Mouse (Mus musculus): ENCODE measurements around the gene Polr2a.

DNA sequence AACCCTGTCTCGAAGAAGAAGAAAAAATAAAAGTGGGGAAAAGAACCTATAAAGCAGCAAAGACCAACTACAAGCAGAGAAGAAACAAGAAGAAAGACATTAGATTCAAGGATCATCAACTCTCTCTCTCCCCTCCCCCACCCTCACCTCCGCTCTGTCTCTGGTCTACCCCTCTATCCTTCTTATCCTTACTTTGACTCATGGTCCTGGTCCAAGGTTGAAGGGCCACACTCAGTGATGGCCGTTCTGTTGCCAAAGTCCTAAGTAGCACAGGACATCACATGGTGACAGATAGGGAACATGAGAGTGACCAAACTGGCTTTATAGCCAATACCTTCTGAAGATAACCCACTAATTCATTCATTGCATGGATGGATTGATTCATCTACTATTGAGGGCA, 61.0 kb downstream of the Polr2a start:
- TF ChIP-seq CTCF (IDR thresholded peaks at IDR 0.05; ENCODE audit: borderline replicate concordance, insufficient read depth, low read depth, low read length), result no peak
- no peak for TF ChIP-seq POLR2A (IDR thresholded peaks at IDR 0.05; ENCODE audit: borderline replicate concordance, insufficient read depth, low read length)

Data from cerebellum, adult 2 months (tissue).